Mouse (Mus musculus) erythroblast, adult 5-6 weeks (primary cell): ENCODE data around the gene Fam193a. TPM values are rescaled to one million over a fixed set of nuclear protein-coding genes. Genes with fewer than 3 reads are reported as not detected.

Experiments
- ATAC-seq: replicated peaks from 2 replicates; pipeline ENCODE4 v1.8.0; 2016; ENCODE audit warnings: moderate number of reproducible peaks, mild to moderate bottlenecking, moderate TSS enrichment, inconsistent platforms; ENCODE audit not compliant: poor library complexity, low FRiP score, severe bottlenecking
- total RNA-seq, 2 experiments: library from RNA; stranded (forward) in 1 of 2; stranded (reverse) in 1 of 2; fragments of 150-400 nt in 1 of 2; fragments of 200-764, 138-1000 nt in 1 of 2; gene quantifications; 2 replicates each; pipeline versions ENCODE4 v1.2.3 to v1.2.4; 2015 to 2017; ENCODE audit warnings: low replicate concordance in 2 of 2

Gene Fam193a
- total RNA-seq (2015; ENCODE audit: low replicate concordance) (18.0 and 18.1 TPM in 2 replicates), total RNA-seq (2017; ENCODE audit: low replicate concordance) (12.5 and 16.9 TPM in 2 replicates)

GRCm38 (mm10) chr5:34369341-34370021 is at the start of gene Fam193a:
Gene Fam193a (plus strand): TSS chr5:34369933.
- ATAC-seq = peak; percentile 98

- no peak for ATAC-seq
Measured at GRCm38 (mm10) chr5:34321236-34321635, 48.5 kb upstream of the Fam193a start.

GRCm38 (mm10) chr5:34325286-34325685 is 44.4 kb upstream of the Fam193a start:
- ATAC-seq = no peak

GRCm38 (mm10) chr5:34326249-34326691 is 43.5 kb upstream of the Fam193a start:
- no peak for ATAC-seq

GRCm38 (mm10) chr5:34326875-34327576 is 42.7 kb upstream of the Fam193a start:
- ATAC-seq = no peak

GRCm38 (mm10) chr5:34330136-34330535 is 39.6 kb upstream of the Fam193a start:
- no peak for ATAC-seq

- ATAC-seq = no peak
Measured at GRCm38 (mm10) chr5:34334081-34334480, 35.7 kb upstream of the Fam193a start.

GRCm38 (mm10) chr5:34335539-34336096 is 34.1 kb upstream of the Fam193a start:
- peak; percentile 77 for ATAC-seq

- ATAC-seq = peak; percentile 93
Measured at GRCm38 (mm10) chr5:34336097-34336774, 33.5 kb upstream of the Fam193a start, which contains the start of gene Rnf4. Gene Rnf4 (plus strand): TSS chr5:34336289.

- peak; percentile 61 for ATAC-seq
Measured at GRCm38 (mm10) chr5:34336775-34337450, 32.8 kb upstream of the Fam193a start.

GRCm38 (mm10) chr5:34340246-34340645 is 29.5 kb upstream of the Fam193a start:
- no peak for ATAC-seq

- peak; percentile 61 for ATAC-seq
Measured at GRCm38 (mm10) chr5:34352084-34352631, 17.6 kb upstream of the Fam193a start.

- no peak for ATAC-seq
Measured at GRCm38 (mm10) chr5:34360261-34360660, 9.5 kb upstream of the Fam193a start.

- no peak for ATAC-seq
Measured at GRCm38 (mm10) chr5:34363115-34363514, 6.6 kb upstream of the Fam193a start.

- no peak for ATAC-seq
Measured at GRCm38 (mm10) chr5:34368551-34369290, 1.0 kb upstream of the Fam193a start.

- peak; percentile 22; the same call in 1 of the 2 replicates for ATAC-seq
Measured at GRCm38 (mm10) chr5:34370022-34370823, 490 bp downstream of the Fam193a start.

GRCm38 (mm10) chr5:34370840-34371239 is 1.1 kb downstream of the Fam193a start:
- ATAC-seq = no peak

- ATAC-seq = no peak
Measured at GRCm38 (mm10) chr5:34372141-34372540, 2.4 kb downstream of the Fam193a start.
